Mouse (Mus musculus) cerebellum, adult 18-20 months (tissue): ENCODE measurements around the gene Car9.

Experiments used
- DNase-seq, 2 experiments: peaks; one replicate each; pipeline ENCODE4 v3.0.0; 2021

The Car9 gene

GRCm38 (mm10) chr4:43496587-43496986 lies 10.2 kb upstream of the Car9 start:
- DNase-seq, result no peak

- DNase-seq, result no peak
These were observed 9.4 kb upstream of the Car9 start for GRCm38 (mm10) chr4:43497405-43497804.

- DNase-seq, result no peak
These were observed 8.8 kb upstream of the Car9 start for GRCm38 (mm10) chr4:43497946-43498345.

- DNase-seq, result peak in 1 of 2 experiments; percentile 35
These were observed 7.8 kb upstream of the Car9 start for GRCm38 (mm10) chr4:43498983-43499382.

- peak; percentile 86 to 89 for DNase-seq
These were observed 7.1 kb upstream of the Car9 start, which contains the start of gene Arhgef39 for GRCm38 (mm10) chr4:43499407-43500333. Gene Arhgef39 (minus strand): TSS chr4:43499695.

- no peak for DNase-seq
These were observed 3.7 kb upstream of the Car9 start for GRCm38 (mm10) chr4:43503041-43503440.

GRCm38 (mm10) chr4:43503506-43503905 lies 3.3 kb upstream of the Car9 start:
- DNase-seq, result no peak

- no peak for DNase-seq
These were observed 2.5 kb upstream of the Car9 start for GRCm38 (mm10) chr4:43504269-43504668.

- no peak for DNase-seq
These were observed 692 bp upstream of the Car9 start for GRCm38 (mm10) chr4:43506074-43506473.

GRCm38 (mm10) chr4:43507938-43508665 lies 1.3 kb downstream of the Car9 start:
- DNase-seq, result peak in 1 of 2 experiments; percentile 50

- peak in 1 of 2 experiments; percentile 38 for DNase-seq
These were observed 1.9 kb downstream of the Car9 start for GRCm38 (mm10) chr4:43508666-43508997.

GRCm38 (mm10) chr4:43509109-43509508 lies 2.3 kb downstream of the Car9 start:
- DNase-seq, result no peak

GRCm38 (mm10) chr4:43511675-43512454 lies 5.1 kb downstream of the Car9 start:
- no peak for DNase-seq

- DNase-seq, result no peak
These were observed 5.9 kb downstream of the Car9 start for GRCm38 (mm10) chr4:43512653-43513052.

- DNase-seq, result no peak
These were observed 6.5 kb downstream of the Car9 start for GRCm38 (mm10) chr4:43513300-43513699.

- no peak for DNase-seq
These were observed 7.0 kb downstream of the Car9 start for GRCm38 (mm10) chr4:43513791-43514190.

- DNase-seq, result no peak
These were observed 9.3 kb downstream of the Car9 start for GRCm38 (mm10) chr4:43515764-43516708.

GRCm38 (mm10) chr4:43519551-43519950 lies 12.8 kb downstream of the Car9 start:
- DNase-seq, result no peak

GRCm38 (mm10) chr4:43519956-43520355 lies 13.2 kb downstream of the Car9 start:
- DNase-seq, result peak; percentile 90 to 92

- DNase-seq, result no peak
These were observed 21.1 kb downstream of the Car9 start for GRCm38 (mm10) chr4:43527880-43528279.

GRCm38 (mm10) chr4:43528487-43528886 lies 21.7 kb downstream of the Car9 start:
- DNase-seq, result peak in 1 of 2 experiments; percentile 19

- no peak for DNase-seq
These were observed 23.3 kb downstream of the Car9 start for GRCm38 (mm10) chr4:43530081-43530501.
